Mouse (Mus musculus) layer of hippocampus, adult 2 months (tissue): ENCODE results near the gene Gm10477. TPM values are rescaled to one million over a fixed set of nuclear protein-coding genes. Genes with fewer than 3 reads are reported as not detected.
"Not testable (repeated sequence)": the region's sequence is repeated elsewhere in the genome, so short reads cannot be mapped to it uniquely, and the experiment has no call there.

Experiments
- DNase-seq, 2 experiments: peaks; one replicate each; pipeline ENCODE4 v3.0.0; 2022; ENCODE audit warnings: low spot score in 2 of 2
- H3K27ac ChIP-seq: fragments of 200-600 bp; 2 replicates; pipeline ENCODE4 v1.8.1; 2022
- H3K4me3 ChIP-seq: fragments of 200-600 bp; 2 replicates; pipeline ENCODE4 v1.8.1; 2022; ENCODE audit warnings: mild to moderate bottlenecking
- CTCF ChIP-seq: fragments of 200-600 bp; conservative IDR thresholded peaks from 2 replicates; pipeline ENCODE4 v1.8.1; 2022; ENCODE audit warnings: antibody characterized with exemption, mild to moderate bottlenecking, moderate library complexity
- long read RNA-seq, 2 experiments: library from polyadenylated mRNA; stranded (forward); transcript quantifications; one replicate each; pipeline ENCODE4 v2.0.0; 2021; ENCODE audit warnings: borderline mapping rate in 2 of 2
- total RNA-seq, 2 experiments: library from RNA; stranded (reverse); gene quantifications; 2 replicates each; pipeline ENCODE4 v1.2.3; 2021

The Gm10477 gene
- total RNA-seq = not detected
- long read RNA-seq, experiment 1 = 0 reads
- long read RNA-seq, experiment 2 = 0 reads

DNA sequence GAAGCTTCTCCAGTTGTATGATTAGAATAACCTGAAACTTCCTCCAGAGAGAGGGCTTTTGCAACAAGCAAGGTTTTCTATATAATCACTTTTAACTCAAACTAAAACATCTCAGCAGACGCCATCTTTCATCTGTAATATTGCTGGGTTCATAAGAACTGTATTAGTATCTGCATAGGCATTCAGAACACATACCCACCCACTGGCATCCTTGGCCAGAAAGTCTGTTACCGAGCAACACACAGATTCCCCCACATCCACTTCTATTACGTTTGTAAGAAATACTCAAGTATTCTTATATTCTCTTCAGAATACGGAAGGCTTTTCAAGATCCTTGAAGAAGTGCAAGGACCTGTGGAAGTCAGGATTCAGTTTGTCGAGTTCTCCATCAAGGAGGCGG lies at the start of gene Gm10477:
Gm10477 (plus strand) TSS at position 301 of the 400 bp plus-strand sequence.
- H3K4me3 ChIP-seq, DNase-seq, H3K27ac ChIP-seq: not testable (repeated sequence)

DNA sequence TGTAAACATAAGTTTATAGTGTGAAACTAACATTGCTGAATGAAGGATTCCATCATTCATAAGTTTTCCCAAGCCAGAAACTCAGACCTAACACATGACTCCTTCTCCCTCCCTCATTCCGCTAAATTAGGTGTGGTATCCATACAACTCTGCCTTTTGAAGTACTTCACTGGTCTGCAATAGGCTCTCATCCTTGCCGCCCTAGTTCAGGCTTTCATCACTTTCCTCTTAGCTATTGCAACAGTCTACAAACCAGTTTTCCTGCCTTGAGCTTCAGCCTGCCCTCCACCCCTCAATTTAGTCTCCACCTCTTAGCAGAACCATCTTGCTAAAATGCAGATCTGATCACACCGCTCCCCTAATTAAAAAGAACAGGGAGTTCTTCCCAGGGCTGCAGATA lies 47.0 kb upstream of the Gm10477 start:
- Histone ChIP-seq H3K27ac (no peak overlapping the region), H3K4me3 (no peak overlapping the region)
- no peak for DNase-seq
- TF ChIP-seq CTCF = no peak

GRCm38 (mm10) chrX:56481906-56482305 lies 42.6 kb upstream of the Gm10477 start:
- no peak overlapping the region for H3K27ac ChIP-seq
- no peak overlapping the region for H3K4me3 ChIP-seq
- no peak for DNase-seq
- TF ChIP-seq CTCF = no peak

DNA sequence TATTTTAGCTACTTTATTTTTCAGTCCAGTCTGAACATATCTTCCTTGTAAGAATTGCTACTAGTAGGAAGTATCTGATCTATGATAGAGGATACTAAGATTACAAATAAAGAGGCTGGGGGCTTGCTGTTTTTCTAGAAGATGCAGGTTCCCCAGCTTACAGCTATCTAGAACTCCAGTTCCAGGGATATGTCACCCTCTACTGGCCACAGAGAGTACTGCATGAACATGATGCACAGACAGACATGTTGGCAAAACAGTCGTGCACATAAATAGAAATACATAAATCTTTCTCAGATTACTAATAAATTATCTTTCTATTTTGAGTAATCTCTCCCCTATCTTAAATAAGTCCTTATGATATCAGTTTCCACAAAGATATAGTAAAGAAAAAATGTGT lies 34.8 kb upstream of the Gm10477 start:
- H3K27ac ChIP-seq = no peak overlapping the region
- TF ChIP-seq CTCF = peak; percentile 94
- DNase-seq = peak; percentile 56 to 76
- H3K4me3 ChIP-seq = no peak overlapping the region

DNA sequence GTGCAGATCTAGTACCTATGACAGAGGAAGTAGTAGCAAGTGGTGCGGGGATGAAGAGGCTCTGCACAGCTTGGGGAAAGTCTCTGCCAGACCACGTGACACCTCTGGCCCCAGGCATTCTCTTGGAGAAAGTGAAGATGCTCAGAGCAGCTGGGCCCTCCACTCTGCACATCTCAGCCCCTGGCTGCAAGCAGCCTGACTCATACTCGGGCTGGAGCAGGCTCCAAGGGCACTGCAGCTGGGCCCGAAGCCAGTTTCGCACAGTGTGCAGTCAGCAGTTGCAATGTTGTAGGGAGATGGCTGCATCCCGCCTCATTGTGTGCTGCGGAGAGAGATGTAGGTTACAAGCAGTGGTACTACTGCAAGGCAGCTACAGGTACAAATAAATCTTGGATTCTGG lies 27.3 kb upstream of the Gm10477 start:
- TF ChIP-seq CTCF = no peak
- Histone ChIP-seq H3K4me3 (no peak overlapping the region), H3K27ac (no peak overlapping the region)
- peak in 1 of 2 experiments; percentile 5 for DNase-seq

GRCm38 (mm10) chrX:56531266-56531665 lies 6.7 kb downstream of the Gm10477 start:
- H3K27ac ChIP-seq = no peak overlapping the region
- peak; percentile 86 for TF ChIP-seq CTCF
- DNase-seq = peak; percentile 24 to 69
- no peak overlapping the region for H3K4me3 ChIP-seq

GRCm38 (mm10) chrX:56537162-56537561 lies 12.6 kb downstream of the Gm10477 start:
- Histone ChIP-seq H3K27ac (no peak overlapping the region), H3K4me3 (no peak overlapping the region)
- peak; percentile 71 for TF ChIP-seq CTCF
- DNase-seq = peak; percentile 9 to 35

DNA sequence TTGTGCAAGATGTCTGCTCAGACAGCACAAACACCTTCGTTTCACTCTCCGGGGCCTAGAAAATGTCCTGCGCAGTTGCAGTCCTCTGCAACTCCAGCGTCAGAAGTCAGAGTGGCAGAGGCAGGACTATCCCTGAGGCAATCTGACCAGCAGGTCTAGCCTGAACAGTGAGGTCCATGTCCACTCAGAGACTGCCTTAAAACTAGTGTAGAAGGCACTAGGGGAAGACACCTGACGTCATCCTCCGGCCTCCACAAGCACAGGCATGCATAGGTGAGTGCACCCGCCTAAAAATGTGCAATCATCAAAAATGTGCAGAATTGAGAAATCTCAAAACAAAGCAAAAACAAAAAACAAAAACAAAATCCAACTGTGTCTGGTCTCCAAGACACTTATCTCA lies 25.0 kb downstream of the Gm10477 start, which contains the start of gene Gm648:
Gm648 (minus strand) TSS at position 101 of the 400 bp plus-strand sequence.
- H3K27ac ChIP-seq = no peak within 1 kb of the TSS
- TF ChIP-seq CTCF = no peak

GRCm38 (mm10) chrX:56553584-56553983 lies 29.0 kb downstream of the Gm10477 start:
- no peak overlapping the region for H3K27ac ChIP-seq
- no peak overlapping the region for H3K4me3 ChIP-seq
- no peak for DNase-seq
- TF ChIP-seq CTCF = no peak

More for the DNA sequence above, 25.0 kb downstream of the Gm10477 start, which contains the start of gene Gm648:
- no peak within 1 kb of the TSS for H3K4me3 ChIP-seq
- DNase-seq = no peak

DNA sequence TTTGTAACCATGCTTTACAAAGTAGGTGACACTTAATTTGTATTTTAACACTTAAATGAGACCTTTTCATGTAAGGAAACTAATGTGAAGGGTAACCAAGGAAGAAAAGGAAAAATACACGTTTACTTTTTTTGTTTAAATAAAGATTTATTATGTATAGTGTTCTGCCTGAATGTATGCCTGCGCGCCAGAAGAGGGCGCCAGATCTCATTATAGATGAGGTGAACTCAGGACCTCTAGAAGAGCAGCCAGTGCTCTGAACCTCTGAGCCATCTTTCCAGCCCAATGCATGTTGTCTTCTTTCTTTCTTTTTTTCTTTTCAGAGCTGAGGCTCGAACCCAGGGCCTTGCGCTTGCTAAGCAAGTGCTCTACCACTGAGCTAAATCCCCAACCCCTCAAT lies 47.9 kb downstream of the Gm10477 start:
- no peak for DNase-seq
- Histone ChIP-seq H3K27ac (no peak overlapping the region), H3K4me3 (no peak overlapping the region)
- TF ChIP-seq CTCF = peak; percentile 76

Other genes with a start within 250 kb of the Gm10477 start
- gene Zfp449, start 178.3 kb upstream of the Gm10477 start, total RNA-seq = 1 to 10 TPM; 3.7 to 4.1 TPM
- 10 to 100 TPM; 16.3 to 21.3 TPM for gene Smim10l2a, start 150.2 kb upstream of the Gm10477 start, total RNA-seq
- not detected for gene Gm2174, start 76.8 kb upstream of the Gm10477 start, total RNA-seq
- gene Ints6l, start 69.9 kb upstream of the Gm10477 start, total RNA-seq = 10 to 100 TPM; 38.3 to 40.7 TPM
- gene Gm648, start 24.9 kb downstream of the Gm10477 start, total RNA-seq = not detected
- 10 to 100 TPM; 23.9 to 26.3 TPM for gene Mmgt1, start 73.3 kb downstream of the Gm10477 start, total RNA-seq
- 100 to 1,000 TPM in 1 of 2 experiments, 10 to 100 TPM in 1; 99.8 to 103 TPM for gene Slc9a6, start 85.0 kb downstream of the Gm10477 start, total RNA-seq
- 10 to 100 TPM; 76.8 to 85.1 TPM for gene Fhl1, start 207.0 kb downstream of the Gm10477 start, total RNA-seq